Mouse (Mus musculus) stomach, postnatal 0 days (tissue): ENCODE data around the gene Aco2. TPM values are rescaled to one million over a fixed set of nuclear protein-coding genes. Genes with fewer than 3 reads are reported as not detected.

Experiments
- ATAC-seq: fragments of 200-750 bp; cut with Nextera tagmentation; 2 replicates; pipeline ENCODE4 v1.8.0; 2017; ENCODE audit not compliant: low FRiP score, low TSS enrichment
- DNase-seq: peaks from one replicate; pipeline ENCODE4 v3.0.0-alpha.2; 2016; ENCODE audit warnings: low spot score
- H3K27ac ChIP-seq: fragments of 300-500 bp; sonication (generic); replicated peaks from 2 replicates; pipeline ENCODE4 v1.5.1; 2014; ENCODE audit warnings: mild to moderate bottlenecking, control low read depth
- H3K27me3 ChIP-seq: fragments of 300-500 bp; sonication (generic); 2 replicates; pipeline ENCODE4 v1.6.1; 2014; ENCODE audit warnings: low read length; ENCODE audit not compliant: control insufficient read depth, insufficient read depth
- H3K36me3 ChIP-seq: fragments of 300-500 bp; sonication (generic); 2 replicates; pipeline ENCODE4 v1.6.1; 2014; ENCODE audit warnings: low read length, mixed read lengths; ENCODE audit not compliant: control insufficient read depth, insufficient read depth
- H3K4me1 ChIP-seq: fragments of 300-500 bp; sonication (generic); replicated peaks from 2 replicates; pipeline ENCODE4 v1.6.1; 2014; ENCODE audit warnings: antibody characterized with exemption; ENCODE audit not compliant: control insufficient read depth, insufficient read depth
- H3K4me2 ChIP-seq: fragments of 300-500 bp; sonication (generic); replicated peaks from 2 replicates; pipeline ENCODE4 v1.6.1; 2014; ENCODE audit warnings: low read depth, mild to moderate bottlenecking, control low read depth, moderate library complexity
- H3K4me3 ChIP-seq: fragments of 300-500 bp; sonication (generic); 2 replicates; pipeline ENCODE4 v1.5.1; 2014; ENCODE audit warnings: low read depth, low read length, control low read depth
- H3K9ac ChIP-seq: fragments of 300-500 bp; sonication (generic); 2 replicates; pipeline ENCODE4 v1.6.1; 2014; ENCODE audit warnings: mild to moderate bottlenecking, low read length, control low read depth, mixed read lengths
- H3K9me3 ChIP-seq: fragments of 300-500 bp; sonication (generic); 2 replicates; pipeline ENCODE4 v1.6.1; 2016; ENCODE audit warnings: low read length; ENCODE audit not compliant: control insufficient read depth
- CTCF ChIP-seq: IDR thresholded peaks from 2 replicates; pipeline ENCODE4 v1.5.1; 2016; ENCODE audit warnings: antibody characterized with exemption, low read depth, mild to moderate bottlenecking, moderate library complexity
- EP300 ChIP-seq: optimal IDR thresholded peaks from 2 replicates; pipeline ENCODE3; 2016; ENCODE audit warnings: antibody characterized with exemption
- WGBS: fragments of 180-500 bp; shearing (Covaris S2); extraction: QIAGEN DNeasy Blood & Tissue Kit; methylation state at CpG from one replicate; pipeline ENCODE4 v1.1.7; 2014; 5-methylcytosine and 5-hydroxymethylcytosine counted together
- polyA plus RNA-seq: library from polyadenylated mRNA; unstranded; fragments of >200 nt; fragmentation: Nextera tagmentation; extraction: Ambion mirVana; gene quantifications from 2 replicates; pipeline ENCODE4 v1.2.1, GENCODE M21; 2015

Gene Aco2
- polyA plus RNA-seq, 1 experiment from 2014 or later, result 130 TPM

GRCm38 (mm10) chr15:81924933-81925332, 52.8 kb downstream of the Aco2 start:
- Histone ChIP-seq H3K9me3 (no peaks in the 10 kb centered on the region), H3K9ac (no peak overlapping the region), H3K4me2 (peak overlapping the region; percentile 91), H3K4me1 (0 out of 2 replicates have a peak, but pooled peaks cover 8% of the 10 kb centered on the region), H3K36me3 (no peaks in the 10 kb centered on the region), H3K27me3 (no peaks in the 10 kb centered on the region), H3K27ac (no peak overlapping the region), H3K4me3 (peak overlapping the region; percentile 61; the same call in 1 of the 2 replicates)
- ATAC-seq (no peak), DNase-seq (no peak)
- TF ChIP-seq CTCF (no peak), EP300 (no peak)
- WGBS, result 90% methylated on average over 11 of the region's 11 CpGs

DNA sequence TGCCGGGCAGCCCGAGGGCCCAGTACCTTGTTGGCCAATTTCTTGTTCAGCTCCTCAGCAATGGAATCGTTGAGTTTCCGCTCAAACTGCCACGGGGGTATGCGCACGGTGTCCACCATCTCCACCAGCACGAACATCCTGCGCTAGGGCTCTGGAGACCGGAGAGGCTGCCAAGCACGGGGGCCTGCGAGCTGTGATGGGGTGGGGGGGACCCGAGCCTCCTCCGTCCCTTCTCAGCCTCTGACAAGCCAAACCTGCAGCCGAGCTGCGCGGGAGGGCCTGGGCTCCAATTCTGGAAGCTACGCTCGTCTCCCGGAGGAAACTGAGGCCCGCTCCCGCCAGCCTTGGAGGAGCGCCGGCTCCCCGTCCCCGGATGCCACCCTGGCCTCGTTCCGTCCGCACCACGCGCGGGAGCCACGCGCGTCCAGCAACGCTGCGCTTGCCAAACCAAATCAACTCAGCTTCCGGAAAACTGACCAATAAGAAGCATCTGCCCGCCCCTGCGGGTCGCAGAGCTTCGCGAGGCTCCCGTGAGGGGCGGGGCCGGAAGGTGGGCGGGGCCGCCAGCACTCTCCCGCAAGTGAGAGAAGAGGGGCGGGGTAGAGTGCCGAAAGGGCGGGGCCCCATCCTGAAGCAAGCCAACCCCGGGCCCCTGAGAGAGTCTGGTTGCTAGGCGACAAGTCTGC, 53.8 kb downstream of the Aco2 start, which contains the start of gene Polr3h:
Gene Polr3h, minus strand, starts transcription at position 481 of the 686 bp plus-strand sequence.
- TF ChIP-seq CTCF (no peak), EP300 (no peak)
- ATAC-seq, result peak; percentile 97
- Histone ChIP-seq H3K4me3 (peak within 1 kb of the TSS; percentile 61), H3K9ac (peak within 1 kb of the TSS; percentile 71), H3K36me3 (no peaks in the 10 kb centered on the region), H3K27me3 (no peaks in the 10 kb centered on the region), H3K9me3 (no peaks in the 10 kb centered on the region), H3K4me2 (peak within 1 kb of the TSS; percentile 91), H3K4me1 (0 out of 2 replicates have a peak, but pooled peaks cover 8% of the 10 kb centered on the region), H3K27ac (peak within 1 kb of the TSS; percentile 74)
- DNase-seq, result peak; percentile 98
- under 1% methylated on average over 54 of the region's 54 CpGs for WGBS

DNA sequence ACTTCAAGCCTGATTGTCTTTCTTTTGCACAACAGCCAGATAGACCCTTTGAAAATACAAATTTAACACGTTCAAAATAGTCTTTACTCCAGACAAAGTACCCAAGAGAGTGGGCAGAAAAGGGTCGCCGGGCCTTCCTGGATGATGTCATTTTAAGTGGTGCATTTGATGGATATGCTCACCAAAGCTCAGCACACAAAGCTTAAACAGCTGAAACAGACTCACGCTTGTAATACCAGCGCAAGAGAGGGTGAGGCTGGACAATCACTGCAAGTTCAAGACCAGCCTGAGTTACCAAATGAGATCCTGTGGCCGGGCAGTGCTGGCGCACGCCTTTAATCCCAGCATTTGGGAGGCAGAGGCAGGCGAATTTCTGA, 54.3 kb downstream of the Aco2 start:
- Histone ChIP-seq H3K4me1 (0 out of 2 replicates have a peak, but pooled peaks cover 8% of the 10 kb centered on the region), H3K36me3 (no peaks in the 10 kb centered on the region), H3K4me2 (peak overlapping the region; percentile 27), H3K27me3 (no peaks in the 10 kb centered on the region), H3K9ac (no peak overlapping the region), H3K9me3 (no peaks in the 10 kb centered on the region), H3K4me3 (peak overlapping the region; percentile 61; the same call in 1 of the 2 replicates), H3K27ac (0 out of 2 replicates have a peak overlapping the region, but pooled peaks have one; percentile 13)
- TF ChIP-seq CTCF, result no peak
- no peak for TF ChIP-seq EP300
- DNase-seq (no peak), ATAC-seq (peak; percentile 14)
- WGBS, result 37% methylated on average over 9 of the region's 9 CpGs

- no peaks in the 10 kb centered on the region for H3K36me3 ChIP-seq
- H3K4me2 ChIP-seq, result no peak overlapping the region
- H3K4me3 ChIP-seq, result no peak overlapping the region
- H3K27ac ChIP-seq, result peak overlapping the region; percentile 63; the same call in 1 of the 2 replicates
- 32% methylated on average over 4 of the region's 4 CpGs for WGBS
- TF ChIP-seq EP300 (no peak), CTCF (no peak)
- H3K4me1 ChIP-seq, result 0 out of 2 replicates have a peak, but pooled peaks cover 8% of the 10 kb centered on the region
- no peaks in the 10 kb centered on the region for H3K27me3 ChIP-seq
- ATAC-seq, result no peak
- no peak overlapping the region for H3K9ac ChIP-seq
- no peak for DNase-seq
- H3K9me3 ChIP-seq, result no peaks in the 10 kb centered on the region
These were observed 55.6 kb downstream of the Aco2 start for GRCm38 (mm10) chr15:81927741-81928140.

DNA sequence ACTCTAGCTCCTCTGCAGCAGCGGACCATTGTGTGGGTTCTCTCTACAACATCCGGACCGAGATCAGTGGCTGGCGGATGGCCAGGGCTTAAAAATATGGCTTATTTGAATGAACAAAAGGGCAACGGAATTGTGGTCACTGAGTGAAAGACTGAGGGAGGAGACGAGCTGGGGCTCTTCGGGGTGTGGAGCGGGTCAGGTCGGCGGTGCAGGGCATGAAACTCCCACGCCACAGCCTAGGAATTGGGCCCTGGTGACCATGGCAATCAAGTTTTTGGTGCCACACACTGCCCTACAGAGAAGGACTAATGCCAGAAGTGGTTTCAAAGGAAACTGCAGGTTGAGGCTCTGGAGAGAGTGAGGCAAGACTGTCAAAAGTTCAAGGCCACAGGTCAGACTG, 56.2 kb downstream of the Aco2 start:
- no peak overlapping the region for H3K4me3 ChIP-seq
- no peak overlapping the region for H3K4me2 ChIP-seq
- 46% methylated on average over 11 of the region's 11 CpGs for WGBS
- 0 out of 2 replicates have a peak, but pooled peaks cover 8% of the 10 kb centered on the region for H3K4me1 ChIP-seq
- no peaks in the 10 kb centered on the region for H3K27me3 ChIP-seq
- TF ChIP-seq CTCF (no peak), EP300 (no peak)
- ATAC-seq, result no peak
- no peaks in the 10 kb centered on the region for H3K36me3 ChIP-seq
- peak overlapping the region; percentile 53; the same call in 1 of the 2 replicates for H3K27ac ChIP-seq
- H3K9me3 ChIP-seq, result no peaks in the 10 kb centered on the region
- no peak overlapping the region for H3K9ac ChIP-seq
- no peak for DNase-seq

DNA sequence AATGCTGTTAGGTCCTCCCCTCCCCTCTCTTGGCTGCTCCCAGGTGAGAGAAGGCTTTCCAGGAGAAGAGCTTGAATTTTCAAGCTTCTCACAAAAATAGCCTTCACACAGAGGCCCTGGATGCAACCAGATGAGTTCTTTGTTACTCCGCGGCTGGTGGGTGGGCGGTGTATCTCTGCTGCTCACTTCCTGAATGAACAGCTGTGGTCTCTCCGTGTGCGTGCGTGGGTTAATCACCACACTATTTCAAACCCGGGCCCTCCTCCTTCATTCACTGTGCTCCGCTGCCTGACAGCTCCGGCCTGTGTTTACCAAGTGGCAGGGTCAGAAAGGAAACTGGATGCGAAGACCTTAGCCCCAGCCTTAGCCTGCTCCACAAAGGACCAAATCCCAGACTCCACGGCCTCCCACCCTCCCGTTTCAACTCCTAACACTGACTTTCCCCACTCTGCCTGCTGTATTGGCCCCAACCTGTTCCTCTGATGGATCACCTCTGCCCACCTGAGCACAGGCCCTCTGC, 60.9 kb downstream of the Aco2 start:
- TF ChIP-seq CTCF (no peak), EP300 (no peak)
- Histone ChIP-seq H3K4me3 (no peak overlapping the region), H3K27ac (0 out of 2 replicates have a peak overlapping the region, but pooled peaks have one; percentile 18), H3K4me1 (peaks cover 2% of the 10 kb centered on the region; the same call in 1 of the 2 replicates), H3K36me3 (no peaks in the 10 kb centered on the region), H3K9me3 (no peaks in the 10 kb centered on the region), H3K27me3 (no peaks in the 10 kb centered on the region), H3K9ac (no peak overlapping the region), H3K4me2 (no peak overlapping the region)
- no peak for DNase-seq
- 10% methylated on average over 12 of the region's 12 CpGs for WGBS
- 0 out of 2 replicates have a peak, but pooled peaks have one; percentile 6 for ATAC-seq
